Mouse (Mus musculus) testis, postnatal 10 days (tissue): ENCODE measurements around the gene Ptpn3.

Source experiments
- DNase-seq: peaks from one replicate; pipeline ENCODE4 v3.0.0; 2021; ENCODE audit warnings: low spot score

The Ptpn3 gene

GRCm38 (mm10) chr4:57166922-57167870 lies 134.4 kb downstream of the Ptpn3 start:
- no peak for DNase-seq

GRCm38 (mm10) chr4:57165654-57166053 lies 136.0 kb downstream of the Ptpn3 start:
- DNase-seq: no peak

- no peak for DNase-seq
These were observed 136.9 kb downstream of the Ptpn3 start for GRCm38 (mm10) chr4:57164578-57165210.

GRCm38 (mm10) chr4:57162789-57163722 lies 138.6 kb downstream of the Ptpn3 start:
- DNase-seq: no peak

DNA sequence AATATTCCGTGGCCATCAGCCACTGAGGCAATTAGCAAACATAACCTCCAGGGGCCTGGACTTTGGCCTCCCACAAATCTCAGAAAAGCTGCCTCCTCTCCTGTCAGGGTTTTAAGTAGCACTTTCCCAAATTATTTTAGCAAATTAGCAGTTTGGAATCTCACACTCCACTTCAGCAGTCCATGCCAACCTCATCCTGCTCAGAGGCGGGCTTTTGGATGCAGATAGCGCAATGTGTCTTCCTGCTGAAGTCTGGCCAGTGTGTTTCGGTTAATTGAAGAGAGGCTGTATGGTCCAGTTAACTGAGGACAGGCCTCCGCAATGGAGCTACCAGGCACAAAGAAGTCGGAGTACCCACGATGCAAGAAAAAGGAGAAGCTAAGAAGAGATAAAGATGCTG lies 141.1 kb downstream of the Ptpn3 start:
- DNase-seq: no peak

DNA sequence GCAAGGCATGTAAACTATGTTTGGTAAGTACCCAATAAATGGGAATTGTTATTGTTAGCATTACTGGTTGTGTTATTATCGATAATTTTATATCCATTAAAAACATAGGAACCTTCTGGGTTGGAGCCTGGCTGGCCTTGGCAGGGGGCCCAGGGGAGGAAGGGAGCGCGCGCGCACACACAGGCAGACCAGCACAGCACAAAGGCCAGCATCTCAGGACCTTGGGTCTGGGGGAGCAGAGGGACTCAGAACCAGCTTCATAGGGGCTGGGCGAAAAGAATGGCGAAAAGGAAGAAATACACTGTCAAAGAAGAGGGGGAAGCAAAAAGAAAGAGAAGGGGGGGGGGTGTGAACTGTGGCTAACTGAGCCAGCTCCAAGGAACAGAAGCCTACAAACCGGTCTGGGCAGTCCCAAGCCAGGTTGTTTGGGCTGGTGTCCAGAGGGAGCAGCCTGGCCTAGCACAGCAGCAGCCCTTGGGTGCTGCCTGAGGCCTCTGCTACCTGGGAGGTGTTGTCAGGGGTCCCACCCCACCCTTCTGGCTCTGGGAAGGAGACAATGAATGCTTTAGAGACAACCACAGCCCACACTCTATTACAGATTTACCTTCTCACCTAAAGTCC lies 145.0 kb downstream of the Ptpn3 start:
- DNase-seq: no peak

GRCm38 (mm10) chr4:57153838-57154237 lies 147.8 kb downstream of the Ptpn3 start:
- DNase-seq: no peak

GRCm38 (mm10) chr4:57153068-57153835 lies 148.4 kb downstream of the Ptpn3 start:
- DNase-seq: no peak

GRCm38 (mm10) chr4:57148182-57148581 lies 153.5 kb downstream of the Ptpn3 start:
- no peak for DNase-seq

GRCm38 (mm10) chr4:57143026-57143937 lies 158.4 kb downstream of the Ptpn3 start, which contains the start of gene Epb41l4b:
TSS of gene Epb41l4b (minus strand) at chr4:57143437.
- peak; percentile 91 for DNase-seq

DNA sequence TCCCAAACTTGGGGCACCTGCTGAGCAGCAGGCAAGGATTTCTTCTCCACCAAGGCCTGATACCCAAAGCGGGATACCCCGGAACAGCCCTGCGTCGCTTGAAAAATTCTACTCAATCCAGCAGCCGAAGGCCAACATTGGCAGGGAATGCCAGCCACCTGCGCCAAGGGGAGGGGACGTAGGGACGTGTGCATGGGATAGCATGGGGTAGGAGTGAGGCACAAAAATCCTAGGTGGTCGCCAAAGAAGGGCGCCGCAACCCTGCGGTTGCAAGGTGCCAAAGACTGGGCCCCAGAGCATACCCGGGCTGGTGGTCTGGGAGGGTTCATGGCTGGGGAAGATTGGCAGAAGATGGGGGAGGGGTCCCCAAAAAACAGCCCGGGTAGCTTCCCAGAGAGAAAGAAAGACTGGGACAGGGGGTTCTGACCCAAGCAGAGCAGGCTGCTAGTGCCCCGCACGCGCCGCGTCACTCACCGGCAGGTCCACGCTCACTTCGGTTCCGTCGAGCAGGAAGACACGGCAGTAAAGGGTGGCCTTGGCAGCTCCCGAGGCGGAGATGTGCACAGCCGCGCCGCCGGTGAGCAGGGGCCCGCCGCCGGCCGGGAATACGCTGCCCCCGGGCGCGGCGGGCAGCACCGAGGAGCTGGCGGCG lies 159.1 kb downstream of the Ptpn3 start:
- DNase-seq: no peak

DNA sequence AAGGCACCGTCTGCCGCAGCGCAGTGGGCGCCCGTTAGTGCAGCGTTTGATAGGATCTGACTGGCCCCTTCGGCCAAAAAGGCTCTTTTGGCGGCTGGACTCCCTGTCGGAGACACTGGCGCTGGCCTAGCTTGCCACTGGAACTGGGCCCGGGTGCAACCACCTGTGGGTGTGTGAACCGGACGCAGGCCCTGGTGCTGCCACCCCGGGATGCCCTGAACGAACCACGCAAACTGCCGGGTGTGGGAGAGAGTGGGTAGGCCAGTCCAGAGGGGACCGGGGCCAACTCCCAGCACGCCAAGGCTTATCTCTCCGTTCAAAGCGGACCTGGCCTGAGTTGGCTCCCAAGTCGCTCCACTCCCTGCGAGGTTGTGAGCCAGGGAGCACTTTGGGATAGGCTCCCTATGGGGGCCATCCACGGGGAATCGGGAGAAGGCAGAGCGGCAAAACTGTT lies 159.7 kb downstream of the Ptpn3 start:
- peak; percentile 66 for DNase-seq

DNA sequence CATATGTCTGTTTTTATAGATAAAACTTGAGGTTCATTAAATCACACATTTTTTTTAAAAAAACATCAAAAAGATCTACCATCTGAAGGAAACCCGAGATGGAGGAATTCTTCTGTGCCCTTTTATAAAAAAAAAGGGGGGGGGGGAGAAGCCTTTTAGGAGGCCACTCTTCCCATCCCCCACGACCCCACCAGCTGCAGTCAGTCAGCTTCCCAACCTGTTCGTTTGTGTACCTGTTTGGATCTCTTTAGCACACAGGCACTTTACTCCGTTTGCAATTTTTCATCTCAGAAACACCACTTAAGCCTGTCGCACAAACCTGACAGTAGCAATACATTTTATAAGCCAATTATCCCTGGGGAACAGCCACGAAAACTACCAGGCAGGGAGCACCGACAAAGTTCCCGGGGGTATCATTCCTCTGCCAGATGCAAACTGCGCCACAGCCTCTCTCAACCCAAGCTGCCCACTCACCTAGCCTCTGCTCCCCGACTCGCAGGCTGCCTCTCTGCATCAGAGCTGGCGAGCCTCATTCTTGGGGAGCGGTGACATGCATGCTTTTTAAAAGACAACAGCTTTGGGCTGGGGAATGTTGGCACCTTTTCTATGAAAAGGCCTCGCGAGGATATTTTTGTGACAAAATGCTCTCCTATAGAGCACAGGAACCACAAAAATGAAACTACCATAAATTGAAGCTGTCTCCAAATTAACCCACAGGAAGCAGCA lies 160.5 kb downstream of the Ptpn3 start:
- no peak for DNase-seq
